Mouse (Mus musculus) heart, postnatal 0 days (tissue): ENCODE results near the gene Birc5. TPM values are rescaled to one million over a fixed set of nuclear protein-coding genes. Genes with fewer than 3 reads are reported as not detected.

ENCODE experiments used
- ATAC-seq: fragments of 200-750 bp; cut with Nextera tagmentation; 2 replicates; pipeline ENCODE4 v1.8.0; 2017; ENCODE audit warnings: low read depth, moderate number of reproducible peaks, moderate library complexity; ENCODE audit not compliant: insufficient read depth
- DNase-seq: peaks from one replicate; pipeline ENCODE4 v3.0.0-alpha.2; 2016; ENCODE audit warnings: low spot score
- H3K27ac ChIP-seq: fragments of 300-500 bp; sonication (generic); 2 replicates; pipeline ENCODE4 v1.5.1; 2014; ENCODE audit warnings: low read depth, mild to moderate bottlenecking
- H3K27me3 ChIP-seq: fragments of 300-500 bp; sonication (generic); 2 replicates; pipeline ENCODE4 v1.6.1; 2014; ENCODE audit warnings: low read length, mixed read lengths; ENCODE audit not compliant: control insufficient read depth, insufficient read depth
- H3K36me3 ChIP-seq: fragments of 300-500 bp; sonication (generic); replicated peaks from 2 replicates; pipeline ENCODE4 v1.6.1; 2014; ENCODE audit warnings: low read length, mixed read lengths; ENCODE audit not compliant: control insufficient read depth, insufficient read depth
- H3K4me1 ChIP-seq: fragments of 300-500 bp; sonication (generic); 2 replicates; pipeline ENCODE4 v1.6.1; 2014; ENCODE audit warnings: antibody characterized with exemption; ENCODE audit not compliant: control insufficient read depth, insufficient read depth
- H3K4me2 ChIP-seq: fragments of 300-500 bp; sonication (generic); 2 replicates; pipeline ENCODE4 v1.6.1; 2014; ENCODE audit warnings: low read depth, mild to moderate bottlenecking, low read length, moderate library complexity
- H3K4me3 ChIP-seq: fragments of 300-500 bp; sonication (generic); 2 replicates; pipeline ENCODE4 v1.5.1; 2014; ENCODE audit warnings: low read depth, low read length
- H3K9ac ChIP-seq: fragments of 300-500 bp; sonication (generic); replicated peaks from 2 replicates; pipeline ENCODE4 v1.6.1; 2014; ENCODE audit warnings: low read depth, low read length, mixed read lengths
- H3K9me3 ChIP-seq: fragments of 300-500 bp; sonication (generic); replicated peaks from 2 replicates; pipeline ENCODE4 v1.6.1; 2016; ENCODE audit warnings: low read length; ENCODE audit not compliant: control insufficient read depth
- CTCF ChIP-seq: IDR thresholded peaks from 2 replicates; pipeline ENCODE4 v1.5.1; 2016; ENCODE audit warnings: antibody characterized with exemption, control low read depth, low read depth
- EP300 ChIP-seq: IDR thresholded peaks from 2 replicates; pipeline ENCODE4 v1.6.1; 2016; ENCODE audit warnings: antibody characterized with exemption, low read depth
- WGBS: fragments of 180-500 bp; shearing (Covaris S2); extraction: QIAGEN DNeasy Blood & Tissue Kit; methylation state at CpG from one replicate; pipeline ENCODE4 v1.1.7; 2014; 5-methylcytosine and 5-hydroxymethylcytosine counted together
- polyA plus RNA-seq: library from polyadenylated mRNA; unstranded; fragments of >200 nt; fragmentation: Nextera tagmentation; extraction: Ambion mirVana; gene quantifications from 2 replicates; pipeline ENCODE4 v1.2.1, GENCODE M21; 2015
- total RNA-seq: library from RNA; depleted of rRNA; stranded (reverse); fragments of >200 nt; gene quantifications from 2 replicates; pipeline ENCODE4 v1.2.3, GENCODE M21; 2014; ENCODE audit warnings: low replicate concordance

Gene Birc5
- total and polyA plus RNA-seq, 2 experiments from 2014 or later: 36.1 to 83.6 TPM

DNA sequence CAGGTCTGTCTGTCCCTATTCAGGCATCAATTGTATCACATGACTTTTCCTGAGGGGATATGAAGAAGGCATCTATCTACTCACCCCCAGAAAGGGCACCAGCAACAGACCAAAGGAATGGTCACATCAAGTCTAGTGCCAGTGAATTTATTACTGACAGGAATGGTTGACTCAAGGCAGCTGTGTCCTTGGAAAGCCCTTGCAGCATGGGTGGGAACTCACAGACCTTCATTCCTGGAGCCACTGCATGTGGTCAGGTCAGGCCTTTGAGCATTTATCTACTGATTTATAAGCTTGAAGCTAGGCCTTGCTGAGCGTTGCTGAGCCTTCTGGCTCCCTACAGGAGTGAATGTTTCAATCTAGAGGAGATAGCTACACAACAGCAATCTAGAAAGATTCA lies 8.1 kb upstream of the Birc5 start:
- no peak overlapping the region for H3K4me3 ChIP-seq
- ATAC-seq (no peak), DNase-seq (no peak)
- H3K9me3 ChIP-seq: no peaks in the 10 kb centered on the region
- peak overlapping the region; percentile 27 for H3K27ac ChIP-seq
- TF ChIP-seq EP300 (no peak), CTCF (no peak)
- H3K4me1 ChIP-seq: peaks cover 12% of the 10 kb centered on the region
- no peak overlapping the region for H3K9ac ChIP-seq
- no peaks in the 10 kb centered on the region for H3K27me3 ChIP-seq
- no peak overlapping the region for H3K4me2 ChIP-seq
- 22% methylated on average over 1 of the region's 1 CpGs for WGBS
- H3K36me3 ChIP-seq: no peaks in the 10 kb centered on the region

DNA sequence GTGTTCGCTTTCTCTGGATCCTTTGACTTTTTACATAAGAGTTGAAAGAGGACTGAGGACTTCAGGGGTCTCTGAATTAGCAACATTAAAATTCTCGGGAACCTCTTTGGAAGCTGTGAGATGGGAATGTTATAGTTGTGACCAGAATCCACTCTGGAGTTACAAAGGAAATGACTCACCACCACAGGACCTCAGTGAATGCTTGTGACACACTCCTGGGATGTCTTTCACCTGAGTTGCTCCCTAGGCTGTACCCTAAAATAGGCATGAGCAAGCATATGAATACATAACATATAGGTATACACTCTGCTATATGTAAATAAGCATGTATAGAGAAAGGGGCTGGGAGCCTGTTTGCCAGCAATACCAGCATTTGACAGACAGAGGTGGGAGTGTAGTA lies 5.6 kb upstream of the Birc5 start:
- WGBS: 70% methylated on average over 2 of the region's 2 CpGs

DNA sequence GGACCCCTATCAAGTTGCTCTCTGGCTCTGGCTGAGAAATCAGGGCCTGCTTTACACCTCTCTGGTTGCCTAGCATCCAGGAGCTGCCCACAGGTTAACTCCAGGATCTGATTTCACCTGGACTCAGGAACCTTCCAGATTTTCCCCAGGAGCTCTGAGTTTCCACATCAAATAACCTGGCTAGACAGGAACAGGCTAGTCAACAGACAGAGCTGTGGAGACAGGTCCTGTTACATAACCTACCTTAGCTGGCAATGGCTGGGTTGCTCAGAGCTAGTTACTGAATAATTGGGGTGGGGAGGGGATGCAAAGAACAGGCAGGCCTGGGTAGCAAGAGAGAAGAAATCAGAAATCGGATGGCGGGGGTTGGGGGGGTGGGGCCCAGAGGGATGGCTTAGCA lies 4.1 kb upstream of the Birc5 start:
- H3K4me3 ChIP-seq: no peak overlapping the region
- no peak overlapping the region for H3K9ac ChIP-seq
- peaks cover 13% of the 10 kb centered on the region for H3K4me1 ChIP-seq
- H3K4me2 ChIP-seq: no peak overlapping the region
- H3K27ac ChIP-seq: no peak overlapping the region
- H3K36me3 ChIP-seq: no peaks in the 10 kb centered on the region
- no peak for DNase-seq
- no peaks in the 10 kb centered on the region for H3K27me3 ChIP-seq
- no peak for ATAC-seq
- no peak for TF ChIP-seq EP300
- no peak for TF ChIP-seq CTCF
- WGBS: 68% methylated on average over 2 of the region's 2 CpGs
- H3K9me3 ChIP-seq: no peaks in the 10 kb centered on the region

More for the DNA sequence above, 5.6 kb upstream of the Birc5 start:
- DNase-seq: no peak
- H3K9ac ChIP-seq: no peak overlapping the region
- H3K9me3 ChIP-seq: no peaks in the 10 kb centered on the region
- no peak overlapping the region for H3K4me2 ChIP-seq
- no peaks in the 10 kb centered on the region for H3K27me3 ChIP-seq
- H3K27ac ChIP-seq: no peak overlapping the region
- H3K4me1 ChIP-seq: peaks cover 12% of the 10 kb centered on the region
- no peak for ATAC-seq
- no peak overlapping the region for H3K4me3 ChIP-seq
- TF ChIP-seq EP300 (no peak), CTCF (no peak)
- H3K36me3 ChIP-seq: no peaks in the 10 kb centered on the region

DNA sequence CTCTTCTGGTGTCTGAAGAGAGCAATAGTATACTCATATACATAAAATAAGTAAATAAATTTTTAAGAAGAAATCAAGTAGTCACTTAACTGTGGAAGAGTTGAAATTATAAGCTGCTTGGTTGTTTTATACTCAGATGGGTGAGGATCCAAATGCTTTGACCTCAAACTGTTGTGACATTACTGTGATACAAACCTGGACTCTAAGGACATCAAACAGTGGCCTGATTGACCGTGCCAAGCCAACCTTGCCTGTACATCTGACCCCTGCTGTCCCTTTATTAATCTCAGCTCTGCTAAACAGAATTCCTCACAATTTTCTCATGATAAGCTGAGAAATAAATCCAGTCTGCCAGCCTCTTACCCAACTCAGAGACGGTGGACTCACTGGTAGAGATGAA lies 3.4 kb upstream of the Birc5 start:
- Histone ChIP-seq H3K4me1 (peaks cover 19% of the 10 kb centered on the region), H3K4me3 (no peak overlapping the region), H3K9ac (no peak overlapping the region), H3K36me3 (no peaks in the 10 kb centered on the region), H3K4me2 (no peak overlapping the region), H3K9me3 (no peaks in the 10 kb centered on the region), H3K27me3 (no peaks in the 10 kb centered on the region), H3K27ac (no peak overlapping the region)
- ATAC-seq: no peak
- TF ChIP-seq EP300: no peak
- TF ChIP-seq CTCF: no peak
- no peak for DNase-seq
- WGBS: 73% methylated on average over 2 of the region's 2 CpGs

DNA sequence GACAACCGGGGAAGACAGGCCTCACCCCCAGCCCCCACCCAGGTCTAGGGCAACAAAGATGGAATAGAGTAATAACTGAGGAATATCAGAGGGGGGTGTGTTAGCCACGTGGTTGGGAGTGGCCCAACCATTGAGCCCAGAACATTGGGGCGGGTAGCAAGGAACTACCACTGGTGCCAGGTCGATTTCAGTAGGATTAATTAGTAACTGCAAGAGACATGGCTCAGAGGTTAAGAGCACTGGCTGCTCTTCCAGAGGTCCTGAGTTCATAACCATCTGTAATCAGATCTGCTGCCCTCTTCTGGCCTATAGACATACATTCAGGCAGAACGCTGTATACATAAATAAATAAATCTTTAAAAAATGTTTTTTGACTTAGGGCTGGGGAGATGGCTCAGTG lies 2.4 kb upstream of the Birc5 start:
- no peaks in the 10 kb centered on the region for H3K9me3 ChIP-seq
- no peaks in the 10 kb centered on the region for H3K36me3 ChIP-seq
- TF ChIP-seq EP300 (no peak), CTCF (peak; percentile 27)

DNA sequence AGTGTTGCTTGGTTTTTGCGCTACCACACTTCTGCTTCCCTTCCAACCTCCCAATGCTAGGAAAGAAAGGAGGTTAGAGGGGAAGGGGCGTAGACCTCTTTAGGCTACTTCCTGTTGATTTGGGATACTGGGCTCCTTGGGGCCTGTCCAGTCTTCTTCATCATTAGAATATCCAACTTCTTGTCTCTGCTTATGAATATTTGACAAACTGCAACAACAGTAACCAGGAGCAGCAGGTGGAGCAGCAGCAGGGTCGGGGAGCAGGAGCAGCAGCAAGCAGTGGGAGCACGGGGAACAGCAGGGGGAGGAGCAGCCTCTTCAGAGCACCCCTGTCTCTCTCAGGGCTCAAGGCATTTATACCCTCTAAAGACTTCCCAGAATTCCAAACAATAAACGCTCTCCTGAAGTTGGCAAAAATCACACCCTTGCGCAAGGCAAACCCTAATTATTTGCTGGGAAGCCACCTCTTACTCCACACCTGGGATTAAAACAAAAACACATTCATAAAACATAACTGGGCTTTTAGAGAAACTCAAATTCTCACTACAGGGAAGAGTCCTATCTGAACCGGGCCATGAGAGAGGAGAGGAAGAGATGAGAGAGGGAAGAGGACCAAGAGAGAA lies 1.3 kb upstream of the Birc5 start:
- Histone ChIP-seq H3K4me3 (no peak overlapping the region), H3K4me2 (peak overlapping the region; percentile 93), H3K9me3 (no peaks in the 10 kb centered on the region), H3K27ac (peak overlapping the region; percentile 91), H3K27me3 (no peaks in the 10 kb centered on the region), H3K36me3 (peaks cover 1% of the 10 kb centered on the region; the same call in 1 of the 2 replicates), H3K9ac (peak overlapping the region; percentile 71), H3K4me1 (peaks cover 19% of the 10 kb centered on the region)
- WGBS: 77% methylated on average over 7 of the region's 7 CpGs
- ATAC-seq (no peak), DNase-seq (no peak)
- TF ChIP-seq CTCF (no peak), EP300 (no peak)

More for the DNA sequence above, 2.4 kb upstream of the Birc5 start:
- Histone ChIP-seq H3K4me2 (no peak overlapping the region), H3K9ac (no peak overlapping the region), H3K4me1 (peaks cover 19% of the 10 kb centered on the region), H3K4me3 (no peak overlapping the region), H3K27ac (no peak overlapping the region), H3K27me3 (no peaks in the 10 kb centered on the region)
- no peak for DNase-seq
- no peak for ATAC-seq
- 53% methylated on average over 5 of the region's 5 CpGs for WGBS
